Mouse (Mus musculus): ENCODE results near the gene Mbip. TPM values are rescaled to one million over a fixed set of nuclear protein-coding genes. Genes with fewer than 3 reads are reported as not detected.

The Mbip gene
- polyA plus RNA-seq, 1 experiment from 2014 or later = 43.7 TPM

DNA sequence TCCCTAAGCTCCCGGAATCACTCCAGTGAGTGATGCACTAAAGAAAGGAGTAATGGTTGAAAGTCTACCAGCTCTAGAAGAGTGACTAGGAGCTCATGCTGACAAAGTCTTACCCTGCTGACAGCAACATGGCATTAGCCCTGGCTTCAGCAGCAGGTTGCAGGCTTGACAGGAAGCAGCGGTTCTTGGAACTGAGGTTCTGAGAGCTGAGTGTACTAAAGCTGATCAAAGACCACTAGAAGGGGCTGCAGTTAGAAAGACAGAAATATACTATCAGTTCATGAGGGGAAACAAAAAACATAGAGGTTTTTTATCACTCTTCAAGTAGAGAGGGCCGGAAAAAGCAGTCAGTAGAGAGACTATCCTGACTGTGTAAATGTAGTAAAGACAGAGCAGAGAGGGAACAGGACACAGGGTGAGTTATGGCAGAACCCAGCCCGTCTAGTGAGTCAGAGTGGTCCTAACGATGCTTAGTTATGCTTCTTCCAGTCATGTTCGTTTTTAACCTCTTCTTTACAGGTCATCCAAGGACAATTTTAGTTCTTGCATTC, 18.2 kb downstream of the Mbip start:
- Histone ChIP-seq H3K27ac (replicated peaks; ENCODE audit: low read depth, low read length) (no peak overlapping the region), H3K36me3 (ENCODE audit: control insufficient read depth, insufficient read depth, low read length) (peaks cover 7% of the 10 kb centered on the region; the same call in 1 of the 2 replicates), H3K4me2 (ENCODE audit: low read depth, severe bottlenecking) (no peak overlapping the region), H3K27me3 (ENCODE audit: control insufficient read depth, insufficient read depth, low read length) (no peaks in the 10 kb centered on the region), H3K4me1 (ENCODE audit: control insufficient read depth, insufficient read depth, low read length) (no peaks in the 10 kb centered on the region), H3K9me3 (ENCODE audit: control insufficient read depth, low read length) (no peaks in the 10 kb centered on the region), H3K4me3 (ENCODE audit: low read depth, low read length) (no peak overlapping the region), H3K9ac (ENCODE audit: low read length) (no peak overlapping the region)
- 85% methylated on average over 6 of the region's 6 CpGs for WGBS
- ATAC-seq (ENCODE audit: insufficient number of reproducible peaks, low FRiP score, low TSS enrichment, low read depth) (no peak), DNase-seq (ENCODE audit: low spot score) (no peak)

DNA sequence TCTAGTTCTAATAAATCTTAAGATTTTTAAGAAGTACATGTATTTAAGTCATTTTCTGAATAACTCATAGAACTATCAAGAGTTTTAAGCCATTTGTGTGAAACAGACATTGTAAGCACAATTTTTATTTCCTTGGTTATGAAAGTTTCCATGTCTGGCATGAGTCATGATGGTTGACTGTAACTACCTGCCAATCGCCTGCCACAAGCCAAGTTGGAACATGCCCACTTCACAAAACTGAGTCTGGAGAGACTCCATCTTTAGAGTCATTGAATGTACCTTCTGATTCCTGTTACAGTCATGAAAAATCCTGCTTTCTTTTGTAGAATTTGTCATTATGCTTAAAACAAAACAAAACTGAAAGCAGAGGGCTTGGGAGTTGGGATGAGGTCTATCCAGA, 19.8 kb downstream of the Mbip start:
- ATAC-seq (ENCODE audit: insufficient number of reproducible peaks, low FRiP score, low TSS enrichment, low read depth) (no peak), DNase-seq (ENCODE audit: low spot score) (no peak)
- 90% methylated on average over 1 of the region's 1 CpGs for WGBS
- Histone ChIP-seq H3K27me3 (ENCODE audit: control insufficient read depth, insufficient read depth, low read length) (no peaks in the 10 kb centered on the region), H3K27ac (replicated peaks; ENCODE audit: low read depth, low read length) (no peak overlapping the region), H3K4me2 (ENCODE audit: low read depth, severe bottlenecking) (no peak overlapping the region), H3K9me3 (ENCODE audit: control insufficient read depth, low read length) (no peaks in the 10 kb centered on the region), H3K4me3 (ENCODE audit: low read depth, low read length) (no peak overlapping the region), H3K9ac (ENCODE audit: low read length) (no peak overlapping the region), H3K36me3 (ENCODE audit: control insufficient read depth, insufficient read depth, low read length) (peaks cover 7% of the 10 kb centered on the region; the same call in 1 of the 2 replicates), H3K4me1 (ENCODE audit: control insufficient read depth, insufficient read depth, low read length) (no peaks in the 10 kb centered on the region)

DNA sequence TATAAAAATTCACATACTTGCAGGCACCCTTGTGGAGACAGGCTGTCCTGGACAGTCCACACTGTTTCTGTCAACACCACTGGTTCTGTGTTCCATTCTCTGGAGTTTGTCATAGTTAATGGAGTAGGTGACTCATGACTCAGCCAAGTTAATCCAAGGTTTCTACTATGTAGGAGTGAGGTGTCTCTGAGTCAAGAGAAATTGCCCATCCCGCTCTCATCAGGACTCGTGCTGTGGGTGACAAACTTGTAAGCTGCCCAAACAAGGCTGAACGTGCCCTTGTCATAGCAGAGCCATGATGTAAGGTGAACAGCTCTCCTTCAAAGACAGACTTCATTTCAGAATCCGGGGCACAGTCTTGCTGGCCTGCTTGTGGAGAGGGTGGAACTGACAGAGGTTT, 26.8 kb downstream of the Mbip start:
- no peaks in the 10 kb centered on the region for H3K27me3 ChIP-seq (ENCODE audit: control insufficient read depth, insufficient read depth, low read length)
- no peaks in the 10 kb centered on the region for H3K36me3 ChIP-seq (ENCODE audit: control insufficient read depth, insufficient read depth, low read length)
- WGBS = 90% methylated on average over 4 of the region's 4 CpGs
- no peaks in the 10 kb centered on the region for H3K4me1 ChIP-seq (ENCODE audit: control insufficient read depth, insufficient read depth, low read length)
- no peak overlapping the region for H3K4me3 ChIP-seq (ENCODE audit: low read depth, low read length)
- no peak overlapping the region for H3K9ac ChIP-seq (ENCODE audit: low read length)
- H3K27ac ChIP-seq (replicated peaks; ENCODE audit: low read depth, low read length) = no peak overlapping the region
- DNase-seq (ENCODE audit: low spot score) (no peak), ATAC-seq (ENCODE audit: insufficient number of reproducible peaks, low FRiP score, low TSS enrichment, low read depth) (no peak)
- H3K4me2 ChIP-seq (ENCODE audit: low read depth, severe bottlenecking) = no peak overlapping the region
- H3K9me3 ChIP-seq (ENCODE audit: control insufficient read depth, low read length) = no peaks in the 10 kb centered on the region; the same call in 1 of the 2 replicates

DNA sequence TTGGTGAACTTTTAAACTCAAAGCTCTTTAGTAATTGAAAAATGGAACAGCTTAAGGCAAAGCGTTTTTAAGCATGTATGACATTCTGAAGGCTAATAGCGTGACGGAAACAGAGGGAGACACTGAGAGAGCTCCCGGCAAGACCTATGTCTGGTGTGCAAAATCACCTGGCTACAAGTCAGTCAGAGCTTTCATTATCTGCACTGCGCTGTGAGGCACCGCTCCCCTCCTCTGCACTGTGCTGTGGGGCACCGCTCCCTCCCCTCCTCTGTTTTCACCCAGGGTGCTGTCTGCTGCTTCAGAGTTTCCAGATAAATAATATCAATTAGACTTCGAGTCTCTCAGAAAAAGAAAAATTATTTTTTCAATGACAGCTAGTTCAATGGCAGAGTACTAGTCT, 27.6 kb downstream of the Mbip start:
- no peak overlapping the region for H3K4me3 ChIP-seq (ENCODE audit: low read depth, low read length)
- H3K4me2 ChIP-seq (ENCODE audit: low read depth, severe bottlenecking) = no peak overlapping the region
- H3K27me3 ChIP-seq (ENCODE audit: control insufficient read depth, insufficient read depth, low read length) = no peaks in the 10 kb centered on the region
- no peaks in the 10 kb centered on the region for H3K36me3 ChIP-seq (ENCODE audit: control insufficient read depth, insufficient read depth, low read length)
- no peak overlapping the region for H3K9ac ChIP-seq (ENCODE audit: low read length)
- H3K4me1 ChIP-seq (ENCODE audit: control insufficient read depth, insufficient read depth, low read length) = no peaks in the 10 kb centered on the region
- H3K27ac ChIP-seq (replicated peaks; ENCODE audit: low read depth, low read length) = no peak overlapping the region
- ATAC-seq (ENCODE audit: insufficient number of reproducible peaks, low FRiP score, low TSS enrichment, low read depth) (no peak), DNase-seq (ENCODE audit: low spot score) (no peak)
- H3K9me3 ChIP-seq (ENCODE audit: control insufficient read depth, low read length) = no peaks in the 10 kb centered on the region; the same call in 1 of the 2 replicates
- 84% methylated on average over 8 of the region's 8 CpGs for WGBS

DNA sequence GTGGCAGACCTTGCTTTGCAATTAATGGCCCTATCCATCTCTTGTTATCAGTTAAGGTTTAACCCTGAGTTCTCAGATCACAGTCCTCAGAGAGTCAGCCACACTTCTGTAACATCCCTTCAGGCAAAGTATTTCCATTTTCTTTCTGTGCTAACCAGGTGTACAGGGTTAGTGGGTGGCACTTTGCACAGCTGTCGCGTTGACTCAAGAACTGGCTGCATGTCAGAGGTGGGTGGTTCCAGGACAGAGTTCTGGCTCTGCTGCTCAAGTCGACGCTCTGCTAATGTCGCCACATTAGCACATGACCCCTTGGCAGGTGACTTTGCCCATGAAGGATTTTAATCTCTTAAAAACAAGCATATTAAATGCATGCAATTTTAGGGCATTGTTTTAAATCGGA, 39.9 kb downstream of the Mbip start:
- no peak for DNase-seq (ENCODE audit: low spot score)
- Histone ChIP-seq H3K9me3 (ENCODE audit: control insufficient read depth, low read length) (no peaks in the 10 kb centered on the region), H3K4me2 (ENCODE audit: low read depth, severe bottlenecking) (no peak overlapping the region), H3K36me3 (ENCODE audit: control insufficient read depth, insufficient read depth, low read length) (no peaks in the 10 kb centered on the region), H3K27me3 (ENCODE audit: control insufficient read depth, insufficient read depth, low read length) (no peaks in the 10 kb centered on the region), H3K4me1 (ENCODE audit: control insufficient read depth, insufficient read depth, low read length) (peaks cover 9% of the 10 kb centered on the region; the same call in 1 of the 2 replicates), H3K27ac (replicated peaks; ENCODE audit: low read depth, low read length) (no peak overlapping the region), H3K4me3 (ENCODE audit: low read depth, low read length) (no peak overlapping the region), H3K9ac (ENCODE audit: low read length) (no peak overlapping the region)
- WGBS = 72% methylated on average over 6 of the region's 6 CpGs
- no peak for ATAC-seq (ENCODE audit: insufficient number of reproducible peaks, low FRiP score, low TSS enrichment, low read depth)

DNA sequence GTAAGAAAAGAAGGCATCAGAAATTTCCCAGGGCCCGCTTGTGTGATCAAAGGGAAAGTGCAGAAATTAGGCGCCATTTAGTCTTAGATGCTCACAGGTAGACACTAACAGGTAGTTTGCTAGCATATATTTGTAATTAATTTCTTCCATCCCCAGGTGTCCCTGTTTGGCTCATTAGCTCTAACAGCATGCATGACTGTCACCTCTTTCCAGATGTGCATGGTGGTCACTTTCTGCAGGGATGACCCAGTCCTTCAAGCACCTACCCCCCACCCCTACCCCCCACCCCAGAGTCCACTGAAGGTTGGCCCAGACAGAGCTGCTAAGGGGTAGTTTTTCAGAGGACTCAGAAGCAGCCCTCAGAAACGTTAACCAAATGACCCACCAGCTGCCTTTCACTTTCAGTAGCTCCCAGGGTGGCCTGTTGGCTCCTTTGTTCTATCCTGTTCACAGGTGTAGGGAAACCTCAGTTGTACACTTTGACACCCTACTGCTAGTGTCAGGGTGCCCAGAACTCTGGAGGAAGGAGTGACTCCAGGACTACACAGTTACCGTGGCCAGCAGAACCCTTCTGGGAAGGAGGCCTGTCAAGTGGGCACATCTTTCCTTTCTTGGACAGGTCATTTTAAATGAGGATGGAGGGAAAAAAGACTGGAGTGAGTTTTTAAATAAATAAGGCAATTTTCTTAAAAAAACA, 43.2 kb downstream of the Mbip start:
- 10% methylated on average over 4 of the region's 4 CpGs for WGBS

DNA sequence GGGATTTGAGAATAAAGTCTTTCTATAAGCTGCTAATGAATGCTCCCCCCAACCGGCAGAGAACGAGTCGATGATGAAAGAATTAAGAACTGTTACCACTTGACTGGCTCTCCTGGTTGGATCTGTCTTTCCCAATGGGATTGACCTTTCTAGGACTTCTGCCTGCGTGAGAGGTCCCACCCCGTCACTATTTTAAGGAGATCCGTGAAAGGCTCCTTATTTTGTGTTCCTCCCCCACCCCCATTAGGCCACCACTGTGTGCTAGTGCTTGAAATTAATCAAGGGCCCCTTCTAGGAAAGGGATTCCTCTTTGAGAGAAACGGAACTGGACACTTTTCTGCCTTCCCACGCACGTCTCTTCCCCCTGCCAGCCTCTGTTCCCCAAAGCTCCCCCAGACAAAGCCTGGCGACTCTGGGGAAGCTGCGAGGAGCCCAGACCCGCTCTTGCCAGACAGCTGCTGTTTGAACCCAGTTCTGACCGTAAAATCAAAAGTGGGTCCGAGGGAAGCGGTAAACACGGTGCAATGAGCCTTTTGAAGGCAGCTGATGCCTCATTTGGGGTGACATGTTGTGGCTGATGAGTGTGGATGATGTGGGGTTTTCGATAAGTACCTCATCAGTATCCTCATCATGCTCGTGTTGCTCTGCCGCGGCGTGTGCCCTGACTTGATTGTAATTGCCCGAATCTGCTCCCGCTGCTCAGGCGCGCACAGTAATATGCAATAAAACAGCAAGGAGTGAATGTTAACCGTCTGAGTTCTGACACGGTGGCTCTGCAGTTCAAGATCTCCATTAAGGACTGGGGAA, 44.0 kb downstream of the Mbip start:
- H3K4me2 ChIP-seq (ENCODE audit: low read depth, severe bottlenecking) = peak overlapping the region; percentile 53
- no peak overlapping the region for H3K27ac ChIP-seq (replicated peaks; ENCODE audit: low read depth, low read length)
- H3K9me3 ChIP-seq (ENCODE audit: control insufficient read depth, low read length) = no peaks in the 10 kb centered on the region
- DNase-seq (ENCODE audit: low spot score) (peak; percentile 65), ATAC-seq (ENCODE audit: insufficient number of reproducible peaks, low FRiP score, low TSS enrichment, low read depth) (peak; percentile 74)
- H3K9ac ChIP-seq (ENCODE audit: low read length) = 0 out of 2 replicates have a peak overlapping the region, but pooled peaks have one; percentile 5
- H3K27me3 ChIP-seq (ENCODE audit: control insufficient read depth, insufficient read depth, low read length) = no peaks in the 10 kb centered on the region
- H3K4me1 ChIP-seq (ENCODE audit: control insufficient read depth, insufficient read depth, low read length) = peaks cover 11% of the 10 kb centered on the region; the same call in 1 of the 2 replicates
- WGBS = 5% methylated on average over 27 of the region's 27 CpGs
- no peaks in the 10 kb centered on the region for H3K36me3 ChIP-seq (ENCODE audit: control insufficient read depth, insufficient read depth, low read length)
- H3K4me3 ChIP-seq (ENCODE audit: low read depth, low read length) = peak overlapping the region; percentile 3

More for the DNA sequence above, 43.2 kb downstream of the Mbip start:
- Histone ChIP-seq H3K4me2 (ENCODE audit: low read depth, severe bottlenecking) (peak overlapping the region; percentile 53), H3K27ac (replicated peaks; ENCODE audit: low read depth, low read length) (no peak overlapping the region), H3K9me3 (ENCODE audit: control insufficient read depth, low read length) (no peaks in the 10 kb centered on the region), H3K4me3 (ENCODE audit: low read depth, low read length) (peak overlapping the region; percentile 3; the same call in 1 of the 2 replicates), H3K9ac (ENCODE audit: low read length) (no peak overlapping the region), H3K4me1 (ENCODE audit: control insufficient read depth, insufficient read depth, low read length) (peaks cover 11% of the 10 kb centered on the region; the same call in 1 of the 2 replicates), H3K36me3 (ENCODE audit: control insufficient read depth, insufficient read depth, low read length) (no peaks in the 10 kb centered on the region), H3K27me3 (ENCODE audit: control insufficient read depth, insufficient read depth, low read length) (no peaks in the 10 kb centered on the region)
- DNase-seq (ENCODE audit: low spot score) (no peak), ATAC-seq (ENCODE audit: insufficient number of reproducible peaks, low FRiP score, low TSS enrichment, low read depth) (peak; percentile 61)

DNA sequence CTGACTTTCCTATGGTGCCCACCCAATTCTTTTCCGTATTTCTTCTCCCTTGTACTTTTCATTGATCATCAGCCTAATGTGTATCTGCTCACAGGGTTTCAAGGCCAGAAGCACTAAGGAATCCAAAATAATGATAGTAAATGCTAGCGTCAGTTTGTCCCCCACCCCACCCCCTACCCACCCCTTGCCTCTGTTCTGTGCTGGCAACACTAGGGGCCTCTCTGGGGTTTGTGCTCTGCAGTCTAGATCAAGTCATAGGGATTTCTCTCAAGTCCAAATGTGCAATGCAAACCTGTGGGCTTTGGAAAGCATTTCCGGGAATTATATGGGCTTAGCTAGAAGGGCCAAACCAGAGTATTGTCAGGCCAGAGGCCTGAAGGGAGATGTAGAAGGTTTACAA, 46.1 kb downstream of the Mbip start:
- no peak overlapping the region for H3K9ac ChIP-seq (ENCODE audit: low read length)
- no peak for DNase-seq (ENCODE audit: low spot score)
- no peaks in the 10 kb centered on the region for H3K27me3 ChIP-seq (ENCODE audit: control insufficient read depth, insufficient read depth, low read length)
- H3K4me3 ChIP-seq (ENCODE audit: low read depth, low read length) = no peak overlapping the region
- WGBS = 62% methylated on average over 3 of the region's 3 CpGs
- ATAC-seq (ENCODE audit: insufficient number of reproducible peaks, low FRiP score, low TSS enrichment, low read depth) = no peak
- H3K4me1 ChIP-seq (ENCODE audit: control insufficient read depth, insufficient read depth, low read length) = peaks cover 11% of the 10 kb centered on the region; the same call in 1 of the 2 replicates
- no peak overlapping the region for H3K27ac ChIP-seq (replicated peaks; ENCODE audit: low read depth, low read length)
- H3K36me3 ChIP-seq (ENCODE audit: control insufficient read depth, insufficient read depth, low read length) = no peaks in the 10 kb centered on the region
- H3K9me3 ChIP-seq (ENCODE audit: control insufficient read depth, low read length) = no peaks in the 10 kb centered on the region
- no peak overlapping the region for H3K4me2 ChIP-seq (ENCODE audit: low read depth, severe bottlenecking)

Measured in limb, embryonic 11.5 days (tissue).